Mouse (Mus musculus) heart, adult 2 months (tissue): Measurements from ENCODE around the gene Zmiz1. TPM values are rescaled to one million over a fixed set of nuclear protein-coding genes. Genes with fewer than 3 reads are reported as not detected.

Experiments
- DNase-seq, 2 experiments: peaks; one replicate each; pipeline ENCODE4 v3.0.0; 2021
- H3K27ac ChIP-seq: fragments of 200-600 bp; 2 replicates; pipeline ENCODE4 v1.8.1; 2022
- H3K27me3 ChIP-seq: fragments of 200-500 bp; 2 replicates; pipeline ENCODE4 v1.6.1; 2012; ENCODE audit warnings: mild to moderate bottlenecking, low read length, inconsistent platforms, mixed read lengths; ENCODE audit not compliant: control insufficient read depth, insufficient read depth
- H3K36me3 ChIP-seq: fragments of 200-500 bp; 2 replicates; pipeline ENCODE4 v1.6.1; 2012; ENCODE audit warnings: low read length, inconsistent platforms; ENCODE audit not compliant: control insufficient read depth, insufficient read depth
- H3K4me1 ChIP-seq: fragments of 200-500 bp; 2 replicates; pipeline ENCODE4 v1.6.1; 2011; ENCODE audit warnings: low read length; ENCODE audit not compliant: control insufficient read depth, insufficient read depth
- H3K4me3 ChIP-seq: fragments of 200-600 bp; 2 replicates; pipeline ENCODE4 v1.8.1; 2022
- H3K79me2 ChIP-seq: fragments of 200-500 bp; replicated peaks from 2 replicates; pipeline ENCODE4 v1.6.1; 2012; ENCODE audit warnings: mild to moderate bottlenecking, inconsistent platforms, low read length, moderate library complexity, mixed read lengths; ENCODE audit not compliant: control insufficient read depth, insufficient read depth
- H3K9ac ChIP-seq: fragments of 200-500 bp; 2 replicates; pipeline ENCODE4 v1.6.1; 2012; ENCODE audit warnings: low read depth, mild to moderate bottlenecking, control low read depth, inconsistent platforms, low read length, mixed read lengths
- CTCF ChIP-seq: fragments of 200-600 bp; IDR thresholded peaks from 2 replicates; pipeline ENCODE4 v1.8.1; 2022; ENCODE audit warnings: antibody characterized with exemption, mild to moderate bottlenecking, moderate library complexity
- EP300 ChIP-seq: fragments of 200-500 bp; IDR thresholded peaks from 2 replicates; pipeline ENCODE4 v1.6.1; 2011; ENCODE audit warnings: low read depth, low read length, control low read depth; ENCODE audit not compliant: insufficient read depth
- POLR2A ChIP-seq: fragments of 200-500 bp; IDR thresholded peaks from 2 replicates; pipeline ENCODE4 v1.6.1; 2011; ENCODE audit warnings: mild to moderate bottlenecking, low read depth, low read length, control low read depth; ENCODE audit not compliant: insufficient read depth
- WGBS: fragments of 180-500 bp; shearing (Covaris S2); methylation state at CpG from one replicate; pipeline ENCODE4 v1.1.7; 2018; 5-methylcytosine and 5-hydroxymethylcytosine counted together
- intact Hi-C: fragments of 180-260 bp; cut with DNase I; formaldehyde crosslinking; loops from one replicate; pipeline ENCODE4 v1.15.1; 2025
- polyA plus RNA-seq: library from polyadenylated mRNA; depleted of rRNA; stranded (reverse); fragments of >200 nt; gene quantifications from 2 replicates; pipeline ENCODE4 v1.2.3, GENCODE M21; 2012
- total RNA-seq, 2 experiments: library from RNA; stranded (reverse); gene quantifications; 2 replicates each; pipeline ENCODE4 v1.2.3; 2021

Gene Zmiz1
- total and polyA plus RNA-seq, 3 experiments: 27.1 to 42.0 (median 40.7) TPM

- Histone ChIP-seq H3K9ac (no peak overlapping the region), H3K27me3 (no peaks in the 10 kb centered on the region), H3K4me1 (peaks cover 58% of the 10 kb centered on the region), H3K79me2 (peaks cover 2% of the 10 kb centered on the region), H3K4me3 (no peak overlapping the region), H3K27ac (peak overlapping the region; percentile 77), H3K36me3 (peaks cover 8% of the 10 kb centered on the region)
- TF ChIP-seq POLR2A (no peak), CTCF (no peak), EP300 (no peak)
- WGBS: 51% methylated on average over 6 of the region's 6 CpGs
- DNase-seq: no peak
- intact Hi-C loops: no loop called here
Measured at GRCm38 (mm10) chr14:25512803-25513202, 53.8 kb downstream of the Zmiz1 start.

GRCm38 (mm10) chr14:25513496-25513895 lies 54.5 kb downstream of the Zmiz1 start:
- Histone ChIP-seq H3K79me2 (peaks cover 2% of the 10 kb centered on the region), H3K27me3 (no peaks in the 10 kb centered on the region), H3K27ac (peak overlapping the region; percentile 77), H3K9ac (no peak overlapping the region), H3K36me3 (peaks cover 8% of the 10 kb centered on the region), H3K4me3 (no peak overlapping the region), H3K4me1 (peaks cover 57% of the 10 kb centered on the region)
- WGBS: 45% methylated on average over 8 of the region's 8 CpGs
- TF ChIP-seq EP300: peak; percentile 69; the same call in 1 of the 2 replicates
- TF ChIP-seq POLR2A: peak; percentile 25; the same call in 1 of the 2 replicates
- TF ChIP-seq CTCF: peak; percentile 37
- intact Hi-C loops: no loop called here
- peak; percentile 57 to 78 for DNase-seq

GRCm38 (mm10) chr14:25514943-25515512 lies 56.0 kb downstream of the Zmiz1 start:
- peaks cover 8% of the 10 kb centered on the region for H3K36me3 ChIP-seq
- H3K79me2 ChIP-seq: peaks cover 2% of the 10 kb centered on the region
- H3K4me3 ChIP-seq: no peak overlapping the region
- WGBS: 53% methylated on average over 2 of the region's 2 CpGs
- peaks cover 54% of the 10 kb centered on the region for H3K4me1 ChIP-seq
- H3K27ac ChIP-seq: peak overlapping the region; percentile 56
- no peak overlapping the region for H3K9ac ChIP-seq
- no peak for TF ChIP-seq EP300
- intact Hi-C loops: loop anchor here (5.0 kb wide), 1 partner anchor 138 kb away; no protein-coding TSS in a partner anchor
- DNase-seq: no peak
- H3K27me3 ChIP-seq: no peaks in the 10 kb centered on the region

- TF ChIP-seq POLR2A (no peak), CTCF (no peak), EP300 (no peak)
- peak in 1 of 2 experiments; percentile 62 for DNase-seq
- Histone ChIP-seq H3K4me1 (peaks cover 57% of the 10 kb centered on the region), H3K9ac (peak overlapping the region; percentile 7; the same call in 1 of the 2 replicates), H3K27ac (peak overlapping the region; percentile 86), H3K4me3 (no peak overlapping the region), H3K27me3 (no peaks in the 10 kb centered on the region), H3K36me3 (peaks cover 11% of the 10 kb centered on the region), H3K79me2 (peaks cover 2% of the 10 kb centered on the region)
- 20% methylated on average over 9 of the region's 9 CpGs for WGBS
- intact Hi-C loops: loop anchor here (5.0 kb wide), 1 partner anchor 139 kb away; no protein-coding TSS in a partner anchor
Measured at GRCm38 (mm10) chr14:25515924-25516323, 56.9 kb downstream of the Zmiz1 start.

- TF ChIP-seq CTCF (peak; percentile 62), POLR2A (peak; percentile 53; the same call in 1 of the 2 replicates), EP300 (peak; percentile 80; the same call in 1 of the 2 replicates)
- Histone ChIP-seq H3K36me3 (peaks cover 11% of the 10 kb centered on the region), H3K79me2 (peaks cover 2% of the 10 kb centered on the region; the same call in 1 of the 2 replicates), H3K4me1 (peaks cover 57% of the 10 kb centered on the region), H3K9ac (peak overlapping the region; percentile 9), H3K4me3 (peak overlapping the region; percentile 7; the same call in 1 of the 2 replicates), H3K27me3 (no peaks in the 10 kb centered on the region), H3K27ac (peak overlapping the region; percentile 86)
- intact Hi-C loops: loop anchor here (5.0 kb wide), 1 partner anchor 140 kb away; no protein-coding TSS in a partner anchor
- peak; percentile 74 to 81 for DNase-seq
- WGBS: 20% methylated on average over 13 of the region's 13 CpGs
Measured at GRCm38 (mm10) chr14:25516640-25517591, 57.9 kb downstream of the Zmiz1 start.

GRCm38 (mm10) chr14:25518645-25519044 lies 59.7 kb downstream of the Zmiz1 start:
- H3K27me3 ChIP-seq: no peaks in the 10 kb centered on the region
- peaks cover 65% of the 10 kb centered on the region for H3K4me1 ChIP-seq
- TF ChIP-seq CTCF (no peak), EP300 (no peak), POLR2A (no peak)
- WGBS: 93% methylated on average over 5 of the region's 5 CpGs
- H3K4me3 ChIP-seq: no peak overlapping the region
- H3K36me3 ChIP-seq: peaks cover 15% of the 10 kb centered on the region
- H3K79me2 ChIP-seq: peaks cover 2% of the 10 kb centered on the region; the same call in 1 of the 2 replicates
- peak overlapping the region; percentile 36 for H3K27ac ChIP-seq
- no peak for DNase-seq
- no peak overlapping the region for H3K9ac ChIP-seq
- intact Hi-C loops: loop anchor here (5.0 kb wide), 1 partner anchor 141 kb away; no protein-coding TSS in a partner anchor
